Mouse (Mus musculus): ENCODE results near the gene Cyp2u1. TPM values are rescaled to one million over a fixed set of nuclear protein-coding genes. Genes with fewer than 3 reads are reported as not detected.

Gene Cyp2u1
- polyA plus RNA-seq, 1 experiment from 2014 or later = 2.3 TPM

DNA sequence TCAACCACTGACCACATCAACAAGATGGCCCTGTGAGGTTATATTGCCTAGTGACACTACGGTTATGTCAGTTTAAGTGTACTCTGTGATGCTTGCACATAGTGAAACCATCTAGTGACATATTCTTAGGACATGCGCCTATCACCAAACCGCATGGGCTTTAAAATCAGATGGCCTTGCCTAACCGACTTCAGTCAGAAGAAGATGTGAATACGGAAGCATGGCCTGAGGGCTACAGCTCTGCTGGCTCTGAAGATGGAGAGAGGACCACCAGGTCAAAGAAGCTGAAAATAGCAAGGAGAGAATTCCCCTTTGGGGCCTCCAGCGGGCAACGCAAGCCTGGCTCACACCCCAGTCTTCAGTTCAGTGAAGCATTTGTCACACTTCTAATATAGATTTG is 6.1 kb downstream of the Cyp2u1 start:
- Histone ChIP-seq H3K9ac (replicated peaks; ENCODE audit: low read depth, low read length) (no peak overlapping the region), H3K36me3 (ENCODE audit: control insufficient read depth, insufficient read depth, low read length) (no peaks in the 10 kb centered on the region), H3K4me1 (ENCODE audit: control insufficient read depth, insufficient read depth, low read length) (no peaks in the 10 kb centered on the region), H3K4me2 (replicated peaks; ENCODE audit: low read depth, low read length) (no peak overlapping the region), H3K27ac (ENCODE audit: low read length) (no peak overlapping the region), H3K4me3 (ENCODE audit: low read depth, low read length) (no peak overlapping the region), H3K9me3 (ENCODE audit: control insufficient read depth, low read depth, low read length) (no peaks in the 10 kb centered on the region), H3K27me3 (ENCODE audit: control insufficient read depth, insufficient read depth, low read length) (no peaks in the 10 kb centered on the region)
- no peak for ATAC-seq (ENCODE audit: insufficient number of reproducible peaks, insufficient read depth, low FRiP score, low read depth)
- 91% methylated on average over 7 of the region's 7 CpGs for WGBS

DNA sequence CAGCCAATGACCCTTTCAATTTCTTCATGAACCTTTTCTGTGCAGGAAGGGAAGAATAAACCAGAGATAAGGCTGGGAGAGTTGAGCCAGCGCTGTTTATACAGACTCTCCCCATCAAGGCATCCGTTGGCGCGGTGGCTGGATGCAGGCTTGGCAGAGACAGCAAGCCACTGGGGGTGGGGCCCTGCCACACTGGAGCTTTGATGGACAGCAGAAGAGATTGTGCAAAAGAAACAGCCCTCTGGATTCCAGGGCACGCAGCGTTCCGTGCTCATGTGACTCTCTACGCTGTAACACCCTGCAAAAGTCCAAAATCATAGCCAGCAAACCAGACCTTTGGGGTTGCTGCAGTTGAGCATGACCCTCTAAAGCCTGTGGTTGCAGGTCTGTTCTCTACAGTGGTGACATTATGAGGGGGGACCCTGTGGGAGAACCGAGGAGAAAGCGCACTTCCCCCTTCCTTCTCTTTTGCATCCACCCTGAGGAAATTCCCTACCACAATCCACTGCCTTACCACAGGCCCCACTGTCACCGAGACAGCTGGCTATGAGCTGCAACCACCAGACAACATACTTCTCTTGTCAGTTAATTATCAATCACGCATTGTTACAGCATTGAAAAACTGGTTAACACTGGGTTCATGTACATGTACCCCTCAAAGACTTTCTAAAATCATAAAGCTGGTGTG is 7.4 kb downstream of the Cyp2u1 start:
- Histone ChIP-seq H3K4me1 (ENCODE audit: control insufficient read depth, insufficient read depth, low read length) (no peaks in the 10 kb centered on the region), H3K4me2 (replicated peaks; ENCODE audit: low read depth, low read length) (no peak overlapping the region), H3K27me3 (ENCODE audit: control insufficient read depth, insufficient read depth, low read length) (no peaks in the 10 kb centered on the region), H3K4me3 (ENCODE audit: low read depth, low read length) (no peak overlapping the region), H3K9ac (replicated peaks; ENCODE audit: low read depth, low read length) (no peak overlapping the region), H3K36me3 (ENCODE audit: control insufficient read depth, insufficient read depth, low read length) (no peaks in the 10 kb centered on the region), H3K27ac (ENCODE audit: low read length) (no peak overlapping the region), H3K9me3 (ENCODE audit: control insufficient read depth, low read depth, low read length) (no peaks in the 10 kb centered on the region)
- WGBS = 65% methylated on average over 12 of the region's 12 CpGs
- ATAC-seq (ENCODE audit: insufficient number of reproducible peaks, insufficient read depth, low FRiP score, low read depth) = no peak

DNA sequence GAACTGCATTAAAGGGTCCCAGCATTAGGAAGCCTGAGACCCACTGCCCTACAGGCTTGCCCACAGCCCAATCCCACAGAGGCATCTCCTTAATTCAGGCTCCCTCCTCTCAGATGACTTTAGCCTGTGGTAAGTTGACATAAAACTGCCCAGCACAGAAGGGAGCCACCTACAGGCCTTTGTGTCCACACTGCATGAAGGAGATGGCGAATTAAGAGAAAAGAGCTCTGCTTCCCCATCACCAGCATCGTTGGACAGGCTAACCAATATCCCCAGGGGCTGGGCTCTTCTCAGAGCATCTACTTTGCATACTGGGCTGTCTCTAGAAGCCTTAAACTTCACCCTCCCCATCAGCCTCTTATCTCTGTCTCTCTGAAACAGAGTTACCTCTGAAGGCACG is 8.5 kb downstream of the Cyp2u1 start:
- H3K4me2 ChIP-seq (replicated peaks; ENCODE audit: low read depth, low read length) = no peak overlapping the region
- H3K4me3 ChIP-seq (ENCODE audit: low read depth, low read length) = no peak overlapping the region
- ATAC-seq (ENCODE audit: insufficient number of reproducible peaks, insufficient read depth, low FRiP score, low read depth) = no peak
- no peaks in the 10 kb centered on the region for H3K9me3 ChIP-seq (ENCODE audit: control insufficient read depth, low read depth, low read length)
- H3K27ac ChIP-seq (ENCODE audit: low read length) = no peak overlapping the region
- H3K9ac ChIP-seq (replicated peaks; ENCODE audit: low read depth, low read length) = no peak overlapping the region
- no peaks in the 10 kb centered on the region for H3K27me3 ChIP-seq (ENCODE audit: control insufficient read depth, insufficient read depth, low read length)
- 0 out of 2 replicates have a peak, but pooled peaks cover under 1% of the 10 kb centered on the region for H3K4me1 ChIP-seq (ENCODE audit: control insufficient read depth, insufficient read depth, low read length)
- no peaks in the 10 kb centered on the region for H3K36me3 ChIP-seq (ENCODE audit: control insufficient read depth, insufficient read depth, low read length)
- WGBS = 39% methylated on average over 3 of the region's 3 CpGs

DNA sequence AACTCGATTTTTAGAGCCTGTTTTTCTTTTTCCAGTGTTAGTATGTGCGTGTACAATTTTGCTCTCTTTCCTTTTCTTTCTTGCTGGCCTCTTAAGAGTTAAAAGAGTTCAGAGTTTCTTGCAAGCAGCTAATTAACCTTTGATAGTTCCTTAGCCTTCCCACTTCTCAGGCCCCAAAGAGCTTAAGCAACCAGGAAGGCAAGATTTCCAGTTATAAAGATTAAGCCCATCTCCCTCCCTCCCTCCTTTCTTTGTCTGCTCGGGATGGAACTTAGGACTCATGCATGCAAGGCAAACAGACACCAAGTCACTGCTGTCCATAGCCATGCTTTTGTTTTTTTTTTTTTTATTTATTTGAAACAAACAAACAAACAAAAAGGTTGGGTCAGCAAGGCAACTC is 10.1 kb downstream of the Cyp2u1 start:
- Histone ChIP-seq H3K36me3 (ENCODE audit: control insufficient read depth, insufficient read depth, low read length) (no peaks in the 10 kb centered on the region), H3K9ac (replicated peaks; ENCODE audit: low read depth, low read length) (no peak overlapping the region), H3K4me2 (replicated peaks; ENCODE audit: low read depth, low read length) (no peak overlapping the region), H3K9me3 (ENCODE audit: control insufficient read depth, low read depth, low read length) (no peaks in the 10 kb centered on the region), H3K27me3 (ENCODE audit: control insufficient read depth, insufficient read depth, low read length) (no peaks in the 10 kb centered on the region), H3K4me1 (ENCODE audit: control insufficient read depth, insufficient read depth, low read length) (0 out of 2 replicates have a peak, but pooled peaks cover 2% of the 10 kb centered on the region), H3K27ac (ENCODE audit: low read length) (no peak overlapping the region), H3K4me3 (ENCODE audit: low read depth, low read length) (no peak overlapping the region)
- ATAC-seq (ENCODE audit: insufficient number of reproducible peaks, insufficient read depth, low FRiP score, low read depth) = no peak
- 65% methylated on average over 3 of the region's 3 CpGs for WGBS

DNA sequence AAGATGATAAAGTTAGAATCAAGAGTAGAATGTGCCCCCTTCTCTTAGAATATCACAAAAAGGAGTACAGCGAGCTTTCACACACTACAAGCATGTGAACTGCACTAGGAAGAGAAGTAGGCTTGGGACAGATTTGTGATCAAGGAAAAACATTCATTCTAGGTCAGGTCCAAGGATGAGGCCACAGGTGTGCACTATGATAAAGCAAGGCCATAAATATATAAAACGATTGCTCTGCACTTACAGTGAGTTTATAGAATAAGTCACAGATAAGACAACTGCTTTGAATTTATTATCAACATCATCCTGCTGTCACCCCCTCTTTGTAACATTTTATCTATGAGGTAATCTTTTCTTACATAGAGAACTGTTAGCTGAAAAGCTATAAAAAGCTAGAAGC is 10.7 kb downstream of the Cyp2u1 start:
- Histone ChIP-seq H3K36me3 (ENCODE audit: control insufficient read depth, insufficient read depth, low read length) (no peaks in the 10 kb centered on the region), H3K4me1 (ENCODE audit: control insufficient read depth, insufficient read depth, low read length) (0 out of 2 replicates have a peak, but pooled peaks cover 2% of the 10 kb centered on the region), H3K27me3 (ENCODE audit: control insufficient read depth, insufficient read depth, low read length) (no peaks in the 10 kb centered on the region), H3K4me3 (ENCODE audit: low read depth, low read length) (no peak overlapping the region), H3K27ac (ENCODE audit: low read length) (no peak overlapping the region), H3K9me3 (ENCODE audit: control insufficient read depth, low read depth, low read length) (no peaks in the 10 kb centered on the region), H3K4me2 (replicated peaks; ENCODE audit: low read depth, low read length) (no peak overlapping the region), H3K9ac (replicated peaks; ENCODE audit: low read depth, low read length) (no peak overlapping the region)
- 65% methylated on average over 2 of the region's 2 CpGs for WGBS
- no peak for ATAC-seq (ENCODE audit: insufficient number of reproducible peaks, insufficient read depth, low FRiP score, low read depth)

DNA sequence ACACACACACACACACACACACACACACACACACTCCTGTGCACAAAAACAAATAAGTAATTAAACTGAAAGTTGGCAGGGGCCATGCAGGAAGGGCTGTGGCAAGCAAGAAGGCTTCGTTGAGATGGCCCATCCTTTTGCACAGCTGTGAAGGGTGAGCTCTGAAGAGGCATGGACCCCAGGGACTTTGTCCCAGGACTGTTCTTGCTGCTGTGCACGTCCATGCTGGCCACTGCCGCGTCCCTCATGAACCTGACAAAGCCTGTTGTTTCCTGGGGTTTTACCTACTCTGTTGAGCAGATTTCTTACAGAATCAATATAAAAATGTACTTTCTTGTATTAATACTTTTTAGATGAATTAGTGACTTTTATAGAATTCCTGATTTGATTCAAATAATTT is 11.1 kb downstream of the Cyp2u1 start:
- 89% methylated on average over 4 of the region's 4 CpGs for WGBS
- H3K9me3 ChIP-seq (ENCODE audit: control insufficient read depth, low read depth, low read length) = no peaks in the 10 kb centered on the region
- no peak overlapping the region for H3K9ac ChIP-seq (replicated peaks; ENCODE audit: low read depth, low read length)
- 0 out of 2 replicates have a peak, but pooled peaks cover 2% of the 10 kb centered on the region for H3K4me1 ChIP-seq (ENCODE audit: control insufficient read depth, insufficient read depth, low read length)
- no peak overlapping the region for H3K4me2 ChIP-seq (replicated peaks; ENCODE audit: low read depth, low read length)
- no peak overlapping the region for H3K27ac ChIP-seq (ENCODE audit: low read length)
- ATAC-seq (ENCODE audit: insufficient number of reproducible peaks, insufficient read depth, low FRiP score, low read depth) = no peak
- no peaks in the 10 kb centered on the region for H3K27me3 ChIP-seq (ENCODE audit: control insufficient read depth, insufficient read depth, low read length)
- H3K4me3 ChIP-seq (ENCODE audit: low read depth, low read length) = no peak overlapping the region
- H3K36me3 ChIP-seq (ENCODE audit: control insufficient read depth, insufficient read depth, low read length) = no peaks in the 10 kb centered on the region

DNA sequence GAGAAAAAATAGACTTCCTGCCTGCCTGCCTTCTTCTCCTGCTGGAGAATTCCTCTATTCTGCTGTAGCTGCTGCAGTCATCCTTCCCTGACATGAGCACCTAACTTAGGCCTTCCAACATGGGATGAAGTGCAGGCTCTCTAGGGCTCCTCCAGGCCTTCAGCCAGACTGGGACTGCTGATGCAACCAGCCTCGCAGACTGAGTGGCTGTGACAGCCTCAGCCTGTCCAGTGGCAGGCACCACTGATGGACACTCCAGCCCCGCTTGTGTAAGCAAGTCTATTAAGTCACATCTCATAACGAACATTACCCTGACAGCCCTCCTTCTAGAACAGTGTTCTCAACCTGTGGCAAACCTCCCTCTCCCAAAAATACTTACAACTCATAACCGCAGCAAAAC is 28.9 kb downstream of the Cyp2u1 start:
- Histone ChIP-seq H3K36me3 (ENCODE audit: control insufficient read depth, insufficient read depth, low read length) (no peaks in the 10 kb centered on the region), H3K9me3 (ENCODE audit: control insufficient read depth, low read depth, low read length) (no peaks in the 10 kb centered on the region), H3K27ac (ENCODE audit: low read length) (no peak overlapping the region), H3K4me2 (replicated peaks; ENCODE audit: low read depth, low read length) (no peak overlapping the region), H3K4me1 (ENCODE audit: control insufficient read depth, insufficient read depth, low read length) (peaks cover 10% of the 10 kb centered on the region; the same call in 1 of the 2 replicates), H3K4me3 (ENCODE audit: low read depth, low read length) (no peak overlapping the region), H3K9ac (replicated peaks; ENCODE audit: low read depth, low read length) (no peak overlapping the region), H3K27me3 (ENCODE audit: control insufficient read depth, insufficient read depth, low read length) (no peaks in the 10 kb centered on the region)
- WGBS = 80% methylated on average over 4 of the region's 4 CpGs
- ATAC-seq (ENCODE audit: insufficient number of reproducible peaks, insufficient read depth, low FRiP score, low read depth) = no peak

DNA sequence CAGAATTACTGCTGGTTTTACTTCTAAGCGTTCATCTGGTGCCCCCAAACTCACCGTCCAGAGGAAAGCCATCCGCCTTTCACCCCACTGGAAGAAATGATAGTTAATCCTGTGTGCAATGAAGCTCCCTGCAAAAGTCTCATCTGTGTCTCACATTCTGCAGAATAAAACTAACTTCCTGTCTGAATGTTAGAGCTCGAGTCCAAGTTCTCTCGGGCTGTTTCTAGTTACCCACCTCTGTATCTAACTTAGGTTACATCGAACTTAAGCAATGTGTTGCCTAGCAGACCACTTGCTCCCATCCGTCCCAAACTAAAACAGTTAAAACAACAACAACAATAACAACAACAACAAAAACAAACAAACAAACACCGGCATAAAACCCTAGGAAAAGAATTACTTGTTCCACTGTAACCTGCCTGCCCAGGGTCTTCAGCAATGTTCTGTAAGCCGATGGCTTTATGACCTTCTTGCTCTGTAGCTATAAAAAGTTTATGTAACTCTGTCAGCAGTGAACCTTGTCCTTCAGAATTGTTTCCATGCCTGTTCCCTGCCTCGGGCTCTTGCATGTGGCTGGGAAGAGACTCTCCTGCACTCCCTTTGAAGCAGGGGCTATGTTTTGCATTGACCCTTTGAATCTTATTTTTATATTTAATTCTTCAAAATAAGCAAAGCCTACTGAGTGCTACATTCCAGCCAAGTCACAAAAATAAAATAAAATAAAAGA is 30.5 kb downstream of the Cyp2u1 start:
- ATAC-seq (ENCODE audit: insufficient number of reproducible peaks, insufficient read depth, low FRiP score, low read depth) = no peak
- WGBS = 39% methylated on average over 10 of the region's 10 CpGs

More for the DNA sequence above, 30.5 kb downstream of the Cyp2u1 start:
- Histone ChIP-seq H3K27ac (ENCODE audit: low read length) (peak overlapping the region; percentile 4; the same call in 1 of the 2 replicates), H3K9me3 (ENCODE audit: control insufficient read depth, low read depth, low read length) (no peaks in the 10 kb centered on the region), H3K9ac (replicated peaks; ENCODE audit: low read depth, low read length) (peak overlapping the region; percentile 59; the same call in 1 of the 2 replicates), H3K36me3 (ENCODE audit: control insufficient read depth, insufficient read depth, low read length) (no peaks in the 10 kb centered on the region), H3K4me3 (ENCODE audit: low read depth, low read length) (peak overlapping the region; percentile 72), H3K27me3 (ENCODE audit: control insufficient read depth, insufficient read depth, low read length) (no peaks in the 10 kb centered on the region), H3K4me2 (replicated peaks; ENCODE audit: low read depth, low read length) (peak overlapping the region; percentile 64), H3K4me1 (ENCODE audit: control insufficient read depth, insufficient read depth, low read length) (peaks cover 10% of the 10 kb centered on the region; the same call in 1 of the 2 replicates)
